Mouse (Mus musculus): ENCODE measurements around the gene Dcaf5. TPM values are rescaled to one million over a fixed set of nuclear protein-coding genes. Genes with fewer than 3 reads are reported as not detected.

Dcaf5 gene
- polyA plus RNA-seq, 1 experiment from 2014 or later = 25.2 TPM

DNA sequence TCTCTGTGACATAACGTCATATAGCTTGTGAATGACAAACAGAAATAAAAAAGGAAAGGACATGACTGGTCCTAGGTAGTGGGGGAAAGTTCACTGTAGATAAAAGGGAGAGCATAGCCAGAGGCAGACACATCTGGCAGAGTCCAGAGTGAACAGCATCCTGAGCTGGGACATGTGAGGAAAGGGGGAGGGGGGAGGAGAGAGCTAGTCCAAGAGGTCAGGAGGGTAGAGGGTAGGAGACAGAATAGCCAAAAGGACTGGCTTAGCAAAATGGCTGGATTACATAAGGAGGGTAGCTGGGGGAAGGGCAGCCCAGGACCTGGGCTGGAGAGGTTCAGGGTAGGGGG lies 111.6 kb downstream of the Dcaf5 start:
- H3K36me3 ChIP-seq = no peaks in the 10 kb centered on the region
- H3K27me3 ChIP-seq = no peaks in the 10 kb centered on the region
- H3K4me3 ChIP-seq = no peak overlapping the region
- no peak overlapping the region for H3K9ac ChIP-seq
- no peak overlapping the region for H3K27ac ChIP-seq
- H3K4me2 ChIP-seq = no peak overlapping the region
- H3K4me1 ChIP-seq (replicated peaks) = 0 out of 2 replicates have a peak, but pooled peaks cover 3% of the 10 kb centered on the region
- WGBS = 84% methylated on average over 1 of the region's 1 CpGs
- no peaks in the 10 kb centered on the region for H3K9me3 ChIP-seq
- ATAC-seq (ENCODE audit: low FRiP score) = no peak

- no peak overlapping the region for H3K4me2 ChIP-seq
- no peaks in the 10 kb centered on the region for H3K36me3 ChIP-seq
- no peak for ATAC-seq (ENCODE audit: low FRiP score)
- H3K4me3 ChIP-seq = no peak overlapping the region
- H3K9me3 ChIP-seq = no peaks in the 10 kb centered on the region
- H3K27ac ChIP-seq = no peak overlapping the region
- no peaks in the 10 kb centered on the region for H3K27me3 ChIP-seq
- 83% methylated on average over 9 of the region's 9 CpGs for WGBS
- H3K4me1 ChIP-seq (replicated peaks) = no peaks in the 10 kb centered on the region
- H3K9ac ChIP-seq = no peak overlapping the region
These were observed 112.2 kb downstream of the Dcaf5 start for GRCm38 (mm10) chr12:80324051-80324784.

- H3K4me3 ChIP-seq = no peak overlapping the region
- ATAC-seq (ENCODE audit: low FRiP score) = no peak
- no peak overlapping the region for H3K9ac ChIP-seq
- H3K4me1 ChIP-seq (replicated peaks) = no peaks in the 10 kb centered on the region
- no peaks in the 10 kb centered on the region for H3K9me3 ChIP-seq
- no peaks in the 10 kb centered on the region for H3K27me3 ChIP-seq
- WGBS = 71% methylated on average over 8 of the region's 8 CpGs
- H3K4me2 ChIP-seq = no peak overlapping the region
- no peaks in the 10 kb centered on the region for H3K36me3 ChIP-seq
- H3K27ac ChIP-seq = no peak overlapping the region
These were observed 112.9 kb downstream of the Dcaf5 start for GRCm38 (mm10) chr12:80323371-80324050.

- Histone ChIP-seq H3K4me1 (replicated peaks) (no peaks in the 10 kb centered on the region), H3K4me3 (no peak overlapping the region), H3K9me3 (no peaks in the 10 kb centered on the region), H3K27ac (no peak overlapping the region), H3K27me3 (no peaks in the 10 kb centered on the region), H3K4me2 (no peak overlapping the region), H3K36me3 (no peaks in the 10 kb centered on the region), H3K9ac (no peak overlapping the region)
- 67% methylated on average over 6 of the region's 6 CpGs for WGBS
- ATAC-seq (ENCODE audit: low FRiP score) = no peak
These were observed 113.9 kb downstream of the Dcaf5 start for GRCm38 (mm10) chr12:80322494-80322893.

DNA sequence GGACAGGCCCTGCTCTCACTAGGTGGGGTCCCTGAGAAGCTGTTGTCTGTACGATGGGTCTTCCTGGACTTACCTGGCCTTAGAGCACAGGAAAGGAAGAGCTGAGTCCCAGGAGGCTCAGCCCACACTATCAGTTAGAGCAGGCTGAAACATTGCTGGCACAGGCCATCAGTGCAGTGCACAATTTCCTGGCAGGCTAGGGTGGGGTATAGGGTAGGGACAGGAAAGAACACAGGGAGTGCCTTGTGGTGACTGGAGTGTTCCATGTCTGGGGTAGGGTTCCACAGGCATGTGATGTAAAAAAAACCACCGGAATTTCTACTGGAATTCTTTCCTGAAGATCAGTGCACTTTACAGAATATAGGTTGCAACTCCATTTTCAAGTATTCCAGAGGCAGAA lies 117.3 kb downstream of the Dcaf5 start:
- no peak for ATAC-seq (ENCODE audit: low FRiP score)
- 86% methylated on average over 2 of the region's 2 CpGs for WGBS
- H3K36me3 ChIP-seq = no peaks in the 10 kb centered on the region

DNA sequence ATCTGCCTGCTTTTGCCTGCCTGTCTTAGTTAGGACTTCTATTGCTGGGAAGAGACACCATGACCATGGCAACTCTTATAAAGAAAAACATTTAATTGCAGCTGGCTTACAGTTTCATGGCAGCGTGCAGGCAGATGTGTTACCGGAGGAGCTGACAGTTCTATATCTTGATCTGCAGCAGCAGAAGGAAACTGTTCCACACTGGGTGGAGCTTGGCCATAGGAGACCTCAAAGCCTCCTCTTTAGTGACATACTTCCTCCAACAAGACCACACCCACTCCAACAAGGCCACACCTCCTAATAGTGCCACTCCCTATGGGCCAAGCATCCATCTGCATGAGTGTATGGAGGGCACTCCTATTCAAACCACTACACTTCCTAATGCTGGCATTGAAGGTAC lies 121.1 kb downstream of the Dcaf5 start:
- no peak overlapping the region for H3K9ac ChIP-seq
- WGBS = 87% methylated on average over 2 of the region's 2 CpGs
- H3K4me3 ChIP-seq = no peak overlapping the region
- H3K9me3 ChIP-seq = no peaks in the 10 kb centered on the region
- no peak overlapping the region for H3K4me2 ChIP-seq
- no peaks in the 10 kb centered on the region for H3K27me3 ChIP-seq
- ATAC-seq (ENCODE audit: low FRiP score) = no peak
- H3K4me1 ChIP-seq (replicated peaks) = no peaks in the 10 kb centered on the region
- H3K36me3 ChIP-seq = no peaks in the 10 kb centered on the region
- no peak overlapping the region for H3K27ac ChIP-seq

More for the DNA sequence above, 117.3 kb downstream of the Dcaf5 start:
- Histone ChIP-seq H3K9me3 (no peaks in the 10 kb centered on the region), H3K9ac (no peak overlapping the region), H3K27ac (no peak overlapping the region), H3K4me3 (no peak overlapping the region), H3K4me1 (replicated peaks) (no peaks in the 10 kb centered on the region), H3K4me2 (no peak overlapping the region), H3K27me3 (no peaks in the 10 kb centered on the region)

DNA sequence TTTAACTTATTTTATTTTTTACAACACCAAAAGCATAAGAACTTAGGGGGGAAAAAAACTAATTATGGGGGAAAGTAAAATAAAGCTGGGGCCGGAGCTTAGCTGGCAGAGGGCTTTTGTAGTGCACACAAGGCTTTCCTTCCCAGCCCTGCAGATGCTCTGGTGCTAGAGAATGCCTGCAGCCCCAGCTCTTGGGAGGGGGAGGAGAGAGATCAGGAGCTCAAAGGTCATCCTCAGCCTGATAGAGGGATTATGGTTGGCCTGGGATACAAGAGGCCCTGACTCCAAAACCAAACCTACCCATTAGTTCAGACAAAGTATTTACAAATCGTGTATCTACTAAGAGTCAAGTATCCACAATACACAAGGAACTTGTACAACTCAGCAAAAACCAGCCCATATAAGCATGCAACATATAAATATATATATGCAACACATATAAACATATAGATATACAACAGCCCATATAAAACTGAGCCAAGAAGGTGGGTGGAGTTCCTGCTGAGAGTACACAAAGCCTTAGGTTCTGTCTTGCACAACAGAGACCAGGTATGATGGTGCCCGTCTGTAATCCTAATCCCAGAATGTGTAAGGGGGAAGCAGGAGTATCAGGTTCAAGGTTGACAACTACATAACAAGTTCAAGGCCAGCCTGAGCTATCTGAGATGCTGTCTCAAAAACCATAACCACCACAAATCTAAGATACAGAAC lies 124.3 kb downstream of the Dcaf5 start:
- 78% methylated on average over 3 of the region's 3 CpGs for WGBS
- ATAC-seq (ENCODE audit: low FRiP score) = no peak

GRCm38 (mm10) chr12:80307556-80307955 lies 128.8 kb downstream of the Dcaf5 start:
- Histone ChIP-seq H3K9me3 (no peaks in the 10 kb centered on the region), H3K27me3 (no peaks in the 10 kb centered on the region), H3K4me1 (replicated peaks) (no peaks in the 10 kb centered on the region), H3K36me3 (no peaks in the 10 kb centered on the region), H3K4me2 (no peak overlapping the region), H3K9ac (no peak overlapping the region), H3K4me3 (no peak overlapping the region), H3K27ac (no peak overlapping the region)
- no peak for ATAC-seq (ENCODE audit: low FRiP score)
- 84% methylated on average over 3 of the region's 3 CpGs for WGBS

More for the DNA sequence above, 124.3 kb downstream of the Dcaf5 start:
- Histone ChIP-seq H3K9me3 (no peaks in the 10 kb centered on the region), H3K4me1 (replicated peaks) (no peaks in the 10 kb centered on the region), H3K27me3 (no peaks in the 10 kb centered on the region), H3K4me3 (no peak overlapping the region), H3K4me2 (no peak overlapping the region), H3K36me3 (no peaks in the 10 kb centered on the region), H3K27ac (no peak overlapping the region), H3K9ac (no peak overlapping the region)

DNA sequence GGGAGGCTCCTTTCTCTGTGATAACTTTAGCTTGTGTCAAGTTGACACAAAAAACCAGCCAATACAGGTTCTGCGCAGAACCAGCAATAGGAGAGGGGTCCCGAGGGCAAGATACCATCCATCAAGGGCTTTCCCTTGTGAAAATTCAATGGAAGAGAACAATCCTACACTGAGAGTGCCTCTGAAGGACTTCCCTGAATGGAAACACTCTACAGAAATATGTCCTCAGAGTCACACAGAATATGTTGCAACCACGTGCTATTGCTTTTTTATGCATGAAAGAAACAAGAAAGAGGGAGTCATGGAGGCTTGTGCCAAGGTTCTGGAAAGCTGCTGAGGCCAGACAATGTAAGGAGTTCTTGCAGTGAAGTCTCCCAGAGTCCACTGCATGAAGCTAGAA lies 131.9 kb downstream of the Dcaf5 start:
- 84% methylated on average over 3 of the region's 3 CpGs for WGBS
- no peak for ATAC-seq (ENCODE audit: low FRiP score)
- Histone ChIP-seq H3K4me1 (replicated peaks) (no peaks in the 10 kb centered on the region), H3K4me3 (no peak overlapping the region), H3K9me3 (no peaks in the 10 kb centered on the region), H3K4me2 (no peak overlapping the region), H3K27ac (no peak overlapping the region), H3K27me3 (no peaks in the 10 kb centered on the region), H3K9ac (no peak overlapping the region), H3K36me3 (no peaks in the 10 kb centered on the region)

DNA sequence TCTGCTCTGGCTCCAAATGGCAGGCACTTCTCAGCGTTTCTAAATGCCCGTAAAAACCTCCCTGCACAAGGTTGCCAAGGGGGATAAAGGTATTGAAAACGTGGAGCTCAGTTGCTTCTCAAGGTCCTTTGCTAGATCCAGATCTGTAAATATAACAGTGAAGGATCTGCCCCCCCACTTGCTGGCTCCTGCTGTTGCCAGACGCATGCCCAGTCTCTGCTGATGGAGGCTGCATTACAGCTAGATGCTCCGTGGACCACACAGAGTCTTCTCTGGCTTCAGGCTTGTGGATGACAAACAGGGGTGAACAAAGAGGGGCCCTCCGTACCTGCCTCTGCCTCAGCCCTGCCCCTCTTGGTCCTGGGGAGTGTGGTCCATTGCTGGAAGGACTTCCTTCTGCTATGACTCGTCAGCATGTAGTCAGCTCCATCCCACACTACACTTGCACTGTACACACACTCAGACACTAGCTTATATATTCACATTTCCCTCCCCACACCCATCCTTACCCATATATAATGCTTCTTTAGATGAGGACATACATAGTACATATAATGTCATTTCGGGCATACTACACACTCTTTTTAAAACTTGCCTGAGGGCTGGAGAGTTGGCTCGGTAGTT lies 135.5 kb downstream of the Dcaf5 start:
- no peak for ATAC-seq (ENCODE audit: low FRiP score)
- WGBS = 78% methylated on average over 9 of the region's 9 CpGs
- Histone ChIP-seq H3K27ac (no peak overlapping the region), H3K4me3 (no peak overlapping the region), H3K4me1 (replicated peaks) (no peaks in the 10 kb centered on the region), H3K9ac (no peak overlapping the region), H3K27me3 (no peaks in the 10 kb centered on the region), H3K36me3 (no peaks in the 10 kb centered on the region), H3K9me3 (no peaks in the 10 kb centered on the region), H3K4me2 (no peak overlapping the region)

DNA sequence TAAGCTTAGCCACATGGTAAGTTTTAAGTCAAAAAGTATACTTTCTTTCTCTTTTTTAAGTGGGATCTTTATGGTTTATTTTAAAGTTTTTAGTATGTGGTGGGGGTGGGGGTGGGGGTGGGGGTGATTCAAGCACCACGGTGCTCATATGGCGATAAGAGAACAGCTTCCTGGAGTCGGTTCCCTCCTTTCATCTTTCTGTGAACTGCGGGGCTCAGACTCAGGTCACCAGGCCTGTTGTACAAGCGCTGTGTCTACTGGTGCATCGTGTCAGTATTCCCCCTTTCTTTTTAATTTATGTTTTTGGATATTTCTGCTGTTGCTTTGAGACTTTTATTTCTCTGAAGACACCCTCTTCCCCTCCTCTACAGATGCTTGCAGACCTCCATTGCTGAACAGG lies 137.7 kb downstream of the Dcaf5 start:
- Histone ChIP-seq H3K36me3 (no peaks in the 10 kb centered on the region), H3K4me1 (replicated peaks) (no peaks in the 10 kb centered on the region), H3K4me3 (no peak overlapping the region), H3K9me3 (no peaks in the 10 kb centered on the region), H3K9ac (no peak overlapping the region), H3K27ac (no peak overlapping the region), H3K27me3 (no peaks in the 10 kb centered on the region), H3K4me2 (no peak overlapping the region)
- WGBS = 86% methylated on average over 6 of the region's 6 CpGs
- ATAC-seq (ENCODE audit: low FRiP score) = no peak

GRCm38 (mm10) chr12:80291895-80292435 lies 144.4 kb downstream of the Dcaf5 start:
- Histone ChIP-seq H3K27me3 (no peaks in the 10 kb centered on the region), H3K36me3 (no peaks in the 10 kb centered on the region), H3K4me3 (no peak overlapping the region), H3K9me3 (no peaks in the 10 kb centered on the region), H3K4me1 (replicated peaks) (peaks cover 6% of the 10 kb centered on the region; the same call in 1 of the 2 replicates), H3K27ac (no peak overlapping the region), H3K4me2 (no peak overlapping the region), H3K9ac (no peak overlapping the region)
- no peak for ATAC-seq (ENCODE audit: low FRiP score)
- WGBS = 77% methylated on average over 3 of the region's 3 CpGs

Measured in hindbrain, embryonic 13.5 days (tissue).